Mouse (Mus musculus): ENCODE data around the gene Sept4. TPM values are rescaled to one million over a fixed set of nuclear protein-coding genes. Genes with fewer than 3 reads are reported as not detected.

Gene Sept4
- 6.1 and 6.6 TPM in 2 replicates for total RNA-seq (2012; rRNA removed)

DNA sequence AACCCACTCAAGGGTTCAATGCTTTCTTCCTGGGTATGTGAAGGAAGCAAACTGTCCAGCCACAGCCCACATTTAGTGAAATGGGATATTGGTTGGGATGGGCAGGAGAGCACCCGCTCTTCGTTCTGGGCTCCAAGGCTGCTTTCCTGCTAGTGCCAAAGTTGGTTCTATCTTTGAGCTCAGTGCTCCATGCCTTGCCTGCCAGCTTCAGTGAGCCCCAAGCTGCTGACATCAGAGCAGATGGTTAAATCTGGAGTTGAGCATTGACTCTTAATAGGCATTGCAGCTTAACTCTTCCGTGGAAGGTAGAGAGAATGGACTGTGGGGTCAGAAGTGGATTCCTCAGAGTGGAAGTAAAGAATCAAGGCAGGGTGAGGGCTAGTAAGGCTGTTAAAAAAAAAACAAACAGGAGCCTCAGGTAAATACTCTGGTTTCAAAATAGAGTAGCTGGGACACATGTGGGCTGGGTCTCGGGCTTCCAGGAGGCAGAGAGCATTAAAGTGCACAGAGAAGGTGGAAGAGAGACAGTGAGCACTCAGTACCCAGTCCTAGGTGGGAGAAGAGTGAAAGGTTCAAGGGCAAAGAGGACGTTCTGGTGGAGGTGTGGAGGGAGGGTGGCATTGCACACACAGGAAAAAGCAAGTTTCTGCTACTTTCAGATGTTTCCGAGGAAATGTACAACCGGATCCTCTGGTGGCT, at the start of gene Sept4:
Sept4 (plus strand) TSS at position 649 of the 699 bp plus-strand sequence.
- Histone ChIP-seq H3K4me1 (ENCODE audit: control insufficient read depth in 2 of 2, insufficient read depth in 2 of 2, low read length in 2 of 2, poor library complexity in 1 of 2) (peaks cover 3 to 5% of the 10 kb centered on the region in 2 experiments; a peak in 2 of 4 replicates), H3K36me3 (ENCODE audit: control insufficient read depth, insufficient read depth, low read length, poor library complexity, severe bottlenecking) (no peaks in the 10 kb centered on the region), H3K9me3 (ENCODE audit: control insufficient read depth, insufficient read depth, low read depth, low read length) (no peaks in the 10 kb centered on the region), H3K9ac (ENCODE audit: insufficient read depth, low read depth, low read length, poor library complexity, severe bottlenecking) (no peak within 1 kb of the TSS), H3K4me3 (ENCODE audit: insufficient read depth in 1 of 2, low read depth in 1 of 2, low read length in 2 of 2, poor library complexity in 1 of 2, severe bottlenecking in 1 of 2) (no peak within 1 kb of the TSS), H3K27ac (ENCODE audit: insufficient read depth, low read depth, low read length, poor library complexity, severe bottlenecking) (no peak within 1 kb of the TSS)
- in situ Hi-C loops (cut with MboI; ENCODE audit: low sequenced_read_pairs in 2 of 2, unreplicated experiment in 2 of 2): no loop called here
- no peak for TF ChIP-seq MAFK (IDR thresholded peaks at IDR 0.05; ENCODE audit: insufficient read depth, low read depth, low read length)
- no peak for TF ChIP-seq HCFC1 (IDR thresholded peaks at IDR 0.05; ENCODE audit: borderline replicate concordance, insufficient read depth, low read length)
- TF ChIP-seq ZNF384 (IDR thresholded peaks at IDR 0.05; ENCODE audit: low read depth, low read length): no peak
- no peak for TF ChIP-seq CHD2 (IDR thresholded peaks at IDR 0.05; ENCODE audit: low read depth, low read length)
- no peak for TF ChIP-seq ZC3H11A (IDR thresholded peaks at IDR 0.05; ENCODE audit: borderline replicate concordance, low read depth, low read length)
- no peak for DNase-seq (ENCODE audit: low read depth, low spot score)

DNA sequence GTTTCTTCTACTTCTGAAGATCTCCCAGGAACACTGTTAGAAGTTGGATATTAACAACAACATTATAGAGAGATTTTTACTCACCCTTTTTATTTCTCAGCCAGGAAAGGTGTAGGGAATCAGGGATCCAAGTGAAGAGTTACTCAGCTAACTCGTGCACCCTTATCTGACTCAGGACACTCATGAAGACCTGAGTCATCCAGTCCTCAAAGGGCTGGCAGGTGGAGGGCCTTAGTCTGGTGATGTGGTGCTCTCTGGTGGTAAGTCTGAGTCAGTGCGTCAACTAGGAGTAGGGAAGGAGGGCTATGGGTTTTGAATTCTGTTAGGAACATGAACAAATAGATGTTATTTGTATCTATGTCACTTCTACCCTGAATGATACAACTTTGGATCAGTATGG, 49.4 kb upstream of the Sept4 start:
- DNase-seq (ENCODE audit: low read depth, low spot score): peak; percentile 52
- Histone ChIP-seq H3K27ac (ENCODE audit: insufficient read depth, low read depth, low read length, poor library complexity, severe bottlenecking) (no peak overlapping the region), H3K4me1 (ENCODE audit: control insufficient read depth in 2 of 2, insufficient read depth in 2 of 2, low read length in 2 of 2, poor library complexity in 1 of 2) (no peaks in the 10 kb centered on the region), H3K36me3 (ENCODE audit: control insufficient read depth, insufficient read depth, low read length, poor library complexity, severe bottlenecking) (no peaks in the 10 kb centered on the region), H3K4me3 (ENCODE audit: insufficient read depth in 1 of 2, low read depth in 1 of 2, low read length in 2 of 2, poor library complexity in 1 of 2, severe bottlenecking in 1 of 2) (no peak overlapping the region), H3K9ac (ENCODE audit: insufficient read depth, low read depth, low read length, poor library complexity, severe bottlenecking) (no peak overlapping the region), H3K9me3 (ENCODE audit: control insufficient read depth, insufficient read depth, low read depth, low read length) (no peaks in the 10 kb centered on the region)
- in situ Hi-C loops (cut with MboI; ENCODE audit: low sequenced_read_pairs in 2 of 2, unreplicated experiment in 2 of 2): no loop called here
- TF ChIP-seq HCFC1 (IDR thresholded peaks at IDR 0.05; ENCODE audit: borderline replicate concordance, insufficient read depth, low read length) (no peak), ZNF384 (IDR thresholded peaks at IDR 0.05; ENCODE audit: low read depth, low read length) (no peak), ZC3H11A (IDR thresholded peaks at IDR 0.05; ENCODE audit: borderline replicate concordance, low read depth, low read length) (peak; percentile 59; the same call in 1 of the 2 replicates), CHD2 (IDR thresholded peaks at IDR 0.05; ENCODE audit: low read depth, low read length) (no peak), MAFK (IDR thresholded peaks at IDR 0.05; ENCODE audit: insufficient read depth, low read depth, low read length) (peak; percentile 87)

DNA sequence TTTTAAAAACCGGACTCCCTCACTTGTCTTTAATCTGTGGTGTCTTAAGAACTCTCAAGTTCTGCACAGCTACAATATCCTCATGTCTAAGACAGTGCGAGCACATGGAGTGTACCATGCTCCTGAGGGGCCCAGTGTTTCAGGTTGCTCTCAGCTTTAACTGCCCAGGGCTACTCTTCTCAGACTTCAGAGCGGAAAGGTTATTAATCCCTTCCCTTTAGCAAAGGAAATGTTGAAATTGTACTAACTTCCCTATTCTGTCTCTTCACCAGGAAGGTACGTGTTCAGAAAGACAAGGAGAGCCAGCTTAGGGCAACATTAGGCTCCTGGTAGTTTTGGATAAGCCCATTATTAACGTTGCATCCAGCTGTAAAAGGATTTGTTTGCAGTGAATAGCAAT, 45.2 kb upstream of the Sept4 start:
- no peak overlapping the region for H3K4me3 ChIP-seq (ENCODE audit: insufficient read depth in 1 of 2, low read depth in 1 of 2, low read length in 2 of 2, poor library complexity in 1 of 2, severe bottlenecking in 1 of 2)
- no peak overlapping the region for H3K27ac ChIP-seq (ENCODE audit: insufficient read depth, low read depth, low read length, poor library complexity, severe bottlenecking)
- TF ChIP-seq ZNF384 (IDR thresholded peaks at IDR 0.05; ENCODE audit: low read depth, low read length) (no peak), MAFK (IDR thresholded peaks at IDR 0.05; ENCODE audit: insufficient read depth, low read depth, low read length) (no peak), HCFC1 (IDR thresholded peaks at IDR 0.05; ENCODE audit: borderline replicate concordance, insufficient read depth, low read length) (no peak), ZC3H11A (IDR thresholded peaks at IDR 0.05; ENCODE audit: borderline replicate concordance, low read depth, low read length) (no peak), CHD2 (IDR thresholded peaks at IDR 0.05; ENCODE audit: low read depth, low read length) (no peak)
- in situ Hi-C loops (cut with MboI; ENCODE audit: low sequenced_read_pairs in 2 of 2, unreplicated experiment in 2 of 2): no loop called here
- H3K4me1 ChIP-seq (ENCODE audit: control insufficient read depth in 2 of 2, insufficient read depth in 2 of 2, low read length in 2 of 2, poor library complexity in 1 of 2): peaks cover 0 to 2% of the 10 kb centered on the region in 2 experiments; a peak in 1 of 4 replicates
- DNase-seq (ENCODE audit: low read depth, low spot score): no peak
- no peaks in the 10 kb centered on the region for H3K36me3 ChIP-seq (ENCODE audit: control insufficient read depth, insufficient read depth, low read length, poor library complexity, severe bottlenecking)
- H3K9me3 ChIP-seq (ENCODE audit: control insufficient read depth, insufficient read depth, low read depth, low read length): no peaks in the 10 kb centered on the region
- H3K9ac ChIP-seq (ENCODE audit: insufficient read depth, low read depth, low read length, poor library complexity, severe bottlenecking): no peak overlapping the region

GRCm38 (mm10) chr11:87523967-87524366, 44.7 kb upstream of the Sept4 start:
- TF ChIP-seq ZC3H11A (IDR thresholded peaks at IDR 0.05; ENCODE audit: borderline replicate concordance, low read depth, low read length) (no peak), ZNF384 (IDR thresholded peaks at IDR 0.05; ENCODE audit: low read depth, low read length) (no peak), CHD2 (IDR thresholded peaks at IDR 0.05; ENCODE audit: low read depth, low read length) (no peak), HCFC1 (IDR thresholded peaks at IDR 0.05; ENCODE audit: borderline replicate concordance, insufficient read depth, low read length) (no peak), MAFK (IDR thresholded peaks at IDR 0.05; ENCODE audit: insufficient read depth, low read depth, low read length) (no peak)
- in situ Hi-C loops (cut with MboI; ENCODE audit: low sequenced_read_pairs in 2 of 2, unreplicated experiment in 2 of 2): no loop called here
- Histone ChIP-seq H3K36me3 (ENCODE audit: control insufficient read depth, insufficient read depth, low read length, poor library complexity, severe bottlenecking) (no peaks in the 10 kb centered on the region), H3K9ac (ENCODE audit: insufficient read depth, low read depth, low read length, poor library complexity, severe bottlenecking) (no peak overlapping the region), H3K4me3 (ENCODE audit: insufficient read depth in 1 of 2, low read depth in 1 of 2, low read length in 2 of 2, poor library complexity in 1 of 2, severe bottlenecking in 1 of 2) (no peak overlapping the region), H3K27ac (ENCODE audit: insufficient read depth, low read depth, low read length, poor library complexity, severe bottlenecking) (no peak overlapping the region), H3K9me3 (ENCODE audit: control insufficient read depth, insufficient read depth, low read depth, low read length) (no peaks in the 10 kb centered on the region), H3K4me1 (ENCODE audit: control insufficient read depth in 2 of 2, insufficient read depth in 2 of 2, low read length in 2 of 2, poor library complexity in 1 of 2) (peaks cover 0 to 2% of the 10 kb centered on the region in 2 experiments; a peak in 1 of 4 replicates)
- no peak for DNase-seq (ENCODE audit: low read depth, low spot score)
